Mouse (Mus musculus) regulatory T cell (primary cell): ENCODE results near the gene Galnt7.
"Not testable (repeated sequence)": the region's sequence is repeated elsewhere in the genome, so short reads cannot be mapped to it uniquely, and the experiment has no call there.

Experiments
- in situ Hi-C: fragments of 300-600 bp; cut with MboI, MseI; formaldehyde crosslinking; loops from one replicate; pipeline ENCODE4 v1.15.1; 2025; ENCODE audit warnings: high pct_unique_total_duplicates

Gene Galnt7

GRCm38 (mm10) chr8:57541405-57541804, 111.4 kb downstream of the Galnt7 start:
- in situ Hi-C loops = no loop called here

- in situ Hi-C loops = no loop called here
Observed at GRCm38 (mm10) chr8:57540951-57541350, 111.9 kb downstream of the Galnt7 start.

GRCm38 (mm10) chr8:57540110-57540838, 112.6 kb downstream of the Galnt7 start:
- in situ Hi-C loops = no loop called here

DNA sequence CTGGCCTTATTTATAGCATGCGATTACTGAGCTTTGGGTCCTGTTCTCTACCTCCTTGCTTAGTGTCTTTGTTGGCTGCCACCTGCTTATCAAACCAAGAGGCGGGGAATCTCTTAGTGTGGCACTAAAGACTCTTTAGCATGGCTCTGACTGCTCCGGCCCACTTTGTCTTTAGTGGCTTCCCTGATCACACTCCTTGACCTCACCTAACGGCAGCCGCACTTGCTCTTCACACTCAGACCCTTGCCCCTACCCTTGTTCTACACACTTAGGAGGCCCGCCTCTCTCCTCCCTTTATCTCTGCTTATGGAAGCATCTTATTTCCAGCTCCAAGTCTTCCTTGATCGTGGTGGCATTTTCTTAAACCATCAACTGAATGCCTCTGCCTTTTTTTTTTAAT, 114.2 kb downstream of the Galnt7 start:
- in situ Hi-C loops = loop anchor here (10.0 kb wide), 1 partner anchor 266 kb away; no protein-coding TSS in a partner anchor

- in situ Hi-C loops = loop anchor here (10.0 kb wide), 1 partner anchor 269 kb away; no protein-coding TSS in a partner anchor
Observed at GRCm38 (mm10) chr8:57536167-57536566, 116.7 kb downstream of the Galnt7 start.

- in situ Hi-C loops = loop anchor here (5.0 to 10.0 kb wide), 2 partner anchors 97 to 270 kb away; no protein-coding TSS in a partner anchor
Observed at GRCm38 (mm10) chr8:57534495-57534894, 118.3 kb downstream of the Galnt7 start.

GRCm38 (mm10) chr8:57533106-57533505, 119.7 kb downstream of the Galnt7 start:
- in situ Hi-C loops = loop anchor here (5.0 to 10.0 kb wide), 2 partner anchors 96 to 272 kb away; no protein-coding TSS in a partner anchor

GRCm38 (mm10) chr8:57532223-57532622, 120.6 kb downstream of the Galnt7 start:
- in situ Hi-C loops = loop anchor here (5.0 to 10.0 kb wide), 2 partner anchors 95 to 273 kb away; no protein-coding TSS in a partner anchor

DNA sequence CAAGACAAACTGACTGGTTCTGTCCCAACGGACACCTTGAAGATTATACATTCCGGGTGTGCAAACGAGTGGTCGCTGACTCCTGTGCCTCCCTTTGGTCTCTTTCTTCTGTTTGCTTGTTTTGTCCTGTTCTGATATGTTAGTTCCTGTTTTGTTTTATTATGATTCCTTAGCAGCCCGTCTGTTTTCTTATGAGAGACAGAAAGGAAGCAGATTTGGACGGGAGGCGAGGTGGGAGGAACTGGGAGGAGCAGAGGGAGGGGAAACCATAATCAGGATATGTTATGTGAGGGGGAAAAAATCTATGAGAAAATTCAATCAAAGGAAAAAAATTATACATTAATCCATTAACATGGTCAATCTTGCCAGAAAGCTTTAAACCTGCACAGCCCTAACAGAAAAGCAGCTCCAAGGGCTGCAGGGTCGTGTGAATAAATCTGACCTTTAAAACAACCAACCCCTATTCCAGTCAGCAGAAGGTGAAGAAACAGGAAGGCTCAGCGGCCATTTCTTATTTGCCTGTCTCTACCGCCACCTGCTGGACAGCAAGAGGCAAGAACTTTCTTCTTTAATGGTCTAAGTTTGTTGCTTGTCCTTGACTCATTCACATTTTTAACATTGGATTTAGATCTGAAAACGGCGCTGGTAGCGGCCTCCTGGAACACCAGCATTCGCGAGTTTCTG, 122.0 kb downstream of the Galnt7 start:
- in situ Hi-C loops = loop anchor here (5.0 to 10.0 kb wide), 2 partner anchors 94 to 274 kb away; no protein-coding TSS in a partner anchor

DNA sequence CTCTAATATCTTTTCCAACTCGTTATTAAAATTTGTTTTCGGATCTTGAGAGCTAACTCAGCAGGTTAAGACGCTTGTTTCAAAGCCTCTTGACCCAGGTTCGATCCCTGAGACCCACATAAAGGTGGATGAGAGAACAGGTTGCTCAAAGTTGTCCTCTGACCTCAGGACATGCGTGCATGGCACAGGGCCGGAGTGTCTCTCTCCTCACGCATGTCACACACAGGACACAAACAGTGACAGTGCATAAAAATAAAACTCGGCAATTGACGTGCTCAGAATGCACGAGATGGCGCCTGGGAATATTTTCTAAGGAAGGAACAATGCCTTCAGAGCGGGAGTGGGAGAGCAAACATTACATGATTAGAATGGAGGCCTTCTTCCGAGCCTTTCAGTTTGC, 122.6 kb downstream of the Galnt7 start:
- in situ Hi-C loops = loop anchor here (5.0 to 10.0 kb wide), 2 partner anchors 93 to 275 kb away; no protein-coding TSS in a partner anchor

- in situ Hi-C loops = no loop called here
Observed at GRCm38 (mm10) chr8:57528036-57528435, 124.8 kb downstream of the Galnt7 start.

- in situ Hi-C loops = no loop called here
Observed at GRCm38 (mm10) chr8:57520186-57520786, 132.5 kb downstream of the Galnt7 start.

DNA sequence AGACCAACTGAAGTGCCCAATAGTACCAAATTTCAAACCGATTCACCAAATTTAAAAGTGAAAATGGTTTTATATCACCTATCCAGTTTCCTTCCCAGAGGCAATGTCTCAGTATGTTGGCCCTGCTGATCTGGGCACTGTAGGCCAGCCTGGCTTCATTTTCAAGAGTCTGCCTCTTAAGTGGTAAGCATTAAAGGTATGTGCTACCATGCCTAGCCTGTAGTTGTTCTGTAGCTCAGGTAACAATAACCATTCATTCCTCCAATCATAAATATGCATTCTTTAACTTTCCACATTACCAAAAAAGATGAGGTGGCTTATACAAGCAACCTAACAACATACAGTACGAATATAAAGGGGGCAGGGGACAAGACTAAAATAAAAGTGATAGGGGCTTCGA, 135.1 kb downstream of the Galnt7 start:
- in situ Hi-C loops = no loop called here

- in situ Hi-C loops = not testable (repeated sequence)
Observed at GRCm38 (mm10) chr8:57516685-57517084, 136.1 kb downstream of the Galnt7 start.

DNA sequence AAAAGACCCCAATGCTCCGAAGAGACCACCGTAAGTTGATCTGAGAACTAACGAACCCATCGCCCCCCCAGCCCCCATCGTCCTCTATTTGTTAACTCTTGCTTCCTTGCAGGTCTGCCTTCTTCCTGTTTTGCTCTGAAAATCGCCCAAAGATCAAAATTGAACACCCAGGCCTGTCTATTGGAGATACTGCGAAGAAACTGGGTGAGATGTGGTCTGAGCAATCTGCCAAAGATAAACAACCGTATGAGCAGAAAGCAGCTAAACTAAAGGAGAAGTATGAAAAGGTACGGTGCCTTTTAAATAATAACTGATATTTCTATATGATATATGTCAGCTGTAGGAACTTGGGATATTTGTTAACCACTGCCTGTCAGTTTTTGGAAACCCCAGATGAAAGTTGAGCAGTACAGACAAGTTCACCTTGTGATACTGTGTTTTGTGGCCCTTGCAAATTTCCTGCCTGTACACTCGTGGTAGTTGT, 139.6 kb downstream of the Galnt7 start:
- in situ Hi-C loops = not testable (repeated sequence)

GRCm38 (mm10) chr8:57512141-57513056, 140.4 kb downstream of the Galnt7 start:
- in situ Hi-C loops = no loop called here

DNA sequence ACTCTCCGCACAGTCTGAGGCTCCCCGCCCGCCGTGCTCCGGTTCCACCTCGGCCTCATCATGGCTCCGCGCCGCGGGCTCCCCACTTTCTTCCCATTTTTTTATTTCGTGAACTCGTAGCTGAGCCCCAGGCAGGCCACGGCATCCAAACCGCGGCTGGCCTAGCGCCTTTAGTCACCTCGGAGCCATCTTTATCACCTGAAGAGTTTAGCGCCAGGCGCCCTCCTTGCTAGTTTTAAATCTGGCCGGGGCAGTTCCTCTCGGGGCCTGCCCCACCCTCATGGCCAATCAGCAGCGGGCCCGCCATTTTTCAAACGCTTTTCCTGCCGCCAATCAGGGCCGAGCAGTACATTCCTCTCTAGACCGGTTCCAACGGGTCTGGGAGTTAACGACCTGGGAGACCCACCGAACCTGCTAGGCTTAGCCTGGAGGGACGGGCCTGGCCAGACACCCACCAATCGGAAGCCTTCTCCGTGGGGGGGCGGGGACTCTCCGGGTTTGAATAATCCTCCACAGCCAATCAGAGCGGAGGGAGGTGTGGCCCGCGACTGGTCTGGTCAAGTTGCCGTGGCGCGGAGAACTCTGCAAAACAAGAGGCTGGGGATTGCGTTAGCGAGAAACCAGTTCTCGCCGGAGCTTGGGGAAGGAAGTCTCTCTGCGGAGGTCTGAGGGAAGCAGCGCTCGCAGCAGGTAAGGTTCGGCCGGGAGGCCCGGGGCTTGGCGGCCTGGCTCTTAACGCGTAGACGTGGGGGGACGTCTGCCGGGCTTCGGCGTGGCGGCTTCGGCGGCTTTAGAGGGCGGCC, 141.3 kb downstream of the Galnt7 start, which contains the start of gene Hmgb2:
Gene Hmgb2, plus strand, starts transcription at position 592 of the 803 bp plus-strand sequence.
- in situ Hi-C loops = no loop called here

GRCm38 (mm10) chr8:57510791-57511315, 142.0 kb downstream of the Galnt7 start:
- in situ Hi-C loops = no loop called here

DNA sequence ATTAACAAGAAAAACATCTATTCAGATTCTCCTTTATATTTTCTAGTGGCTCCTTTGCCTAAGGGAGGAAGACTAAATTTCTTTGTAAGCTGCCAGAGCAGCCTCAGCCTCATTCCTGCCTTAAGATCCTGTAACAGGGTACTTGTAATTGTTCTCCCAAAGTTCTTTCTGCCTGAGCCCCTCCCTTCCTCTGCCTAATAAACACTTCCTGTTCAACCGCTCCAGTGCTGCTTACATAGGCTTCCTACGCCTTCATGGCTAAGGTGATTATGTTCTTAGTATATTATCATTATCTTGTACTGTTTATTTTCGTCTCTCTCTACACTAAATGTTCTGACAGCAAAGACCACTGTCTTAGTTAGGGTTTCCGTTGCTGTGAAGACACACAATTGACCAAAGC, 144.2 kb downstream of the Galnt7 start:
- in situ Hi-C loops = loop anchor here (10.0 kb wide), 1 partner anchor 74 kb away; no protein-coding TSS in a partner anchor
